Mouse (Mus musculus): ENCODE results near the gene Vmn2r21.
"Not testable (repeated sequence)": the region's sequence is repeated elsewhere in the genome, so short reads cannot be mapped to it uniquely, and the experiment has no call there.

The Vmn2r21 gene

DNA sequence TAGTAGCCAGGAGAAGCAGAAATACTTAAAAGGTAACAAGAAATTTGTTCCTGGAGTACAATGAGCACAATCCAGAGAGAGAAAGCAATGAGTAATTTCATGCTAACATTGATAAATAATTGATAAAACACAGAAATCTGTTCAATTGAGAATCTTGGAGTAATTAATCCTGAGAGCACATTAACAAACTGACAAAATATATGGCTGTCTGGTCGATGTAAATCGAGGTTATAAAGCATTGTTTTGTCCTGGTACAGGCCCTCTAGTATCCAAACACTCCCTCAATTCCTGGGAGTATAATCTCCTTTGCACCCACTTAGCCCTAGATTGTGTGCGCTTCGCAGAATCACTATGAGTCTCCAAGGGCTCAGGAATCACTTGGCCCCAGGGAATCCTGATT lies at the start of gene Vmn2r21:
Gene Vmn2r21, minus strand, starts transcription at position 101 of the 400 bp plus-strand sequence.
- DNase-seq: not testable (repeated sequence)

DNA sequence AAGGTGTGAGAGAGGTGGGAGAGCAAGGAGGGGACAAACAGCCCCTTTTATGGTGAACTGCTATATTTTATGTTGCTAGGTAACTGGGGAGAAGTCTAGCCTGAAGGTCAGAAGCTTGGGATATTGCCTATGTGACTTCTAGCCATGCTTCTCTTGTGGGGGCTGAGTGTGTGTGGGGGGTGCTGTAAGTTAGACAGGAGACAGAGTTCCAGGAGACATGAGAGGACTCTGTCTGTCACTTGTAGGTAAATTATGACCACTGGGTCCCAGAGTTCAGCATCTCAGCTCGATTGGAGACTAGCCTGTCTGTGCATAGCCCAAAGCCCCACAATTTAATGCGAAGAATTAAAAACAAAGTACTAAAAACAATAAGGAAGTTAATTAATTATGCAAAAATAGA lies 41.5 kb upstream of the Vmn2r21 start:
- DNase-seq: not testable (repeated sequence)

DNA sequence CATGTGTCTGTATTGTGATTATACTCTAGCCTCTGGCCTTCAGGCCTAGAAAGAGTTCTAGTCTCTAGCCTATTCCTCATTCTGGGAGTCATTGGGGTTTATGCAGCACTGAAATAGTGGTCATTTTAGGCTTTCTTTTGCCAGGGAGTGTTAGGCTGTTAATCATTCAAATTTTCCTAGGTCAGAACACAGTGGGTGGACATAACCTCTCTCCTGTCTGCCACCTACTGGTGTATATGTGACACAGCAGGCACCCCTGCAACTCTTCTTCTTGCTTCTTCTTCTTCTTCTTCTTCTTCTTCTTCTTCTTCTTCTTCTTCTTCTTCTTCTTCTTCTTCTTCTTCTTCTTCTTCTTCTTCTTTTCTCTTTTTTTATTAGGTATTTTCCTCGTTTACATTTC lies 6.5 kb upstream of the Vmn2r21 start:
- DNase-seq: not testable (repeated sequence)

DNA sequence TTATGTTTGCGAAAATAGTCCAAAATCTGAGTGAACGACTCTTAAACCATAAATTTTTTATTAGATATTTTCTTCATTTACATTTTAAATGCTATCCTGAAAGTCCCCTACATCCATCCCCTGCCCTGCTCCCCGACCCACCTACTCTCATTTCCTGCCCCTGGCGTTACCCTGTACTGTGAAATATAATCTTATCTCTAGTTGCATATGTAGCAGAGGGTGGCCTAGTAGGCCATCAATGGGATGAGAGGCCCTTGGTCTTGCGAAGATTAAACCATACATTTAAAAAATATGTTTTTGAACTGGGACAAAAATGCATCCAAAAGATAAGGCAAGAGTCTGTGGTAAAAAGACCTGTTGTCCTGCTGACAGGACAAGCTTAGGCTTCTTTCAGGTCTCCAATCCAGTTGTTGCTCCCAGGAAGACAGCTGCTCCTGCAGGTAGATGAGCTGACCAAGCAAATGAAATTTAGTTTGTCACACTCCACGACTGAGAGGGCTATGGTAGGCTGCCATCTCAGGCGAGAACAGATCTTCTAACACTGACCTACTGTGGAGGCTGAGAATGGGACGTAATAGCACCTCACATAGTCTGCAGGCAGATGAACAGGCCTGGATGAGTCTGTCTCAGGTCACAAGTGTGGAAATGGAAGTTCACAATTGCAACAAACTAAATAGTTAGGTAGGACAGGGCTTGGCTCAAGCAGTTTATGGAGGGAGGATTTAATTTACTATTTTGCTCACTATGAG lies 10.8 kb downstream of the Vmn2r21 start:
- DNase-seq: not testable (repeated sequence)

DNA sequence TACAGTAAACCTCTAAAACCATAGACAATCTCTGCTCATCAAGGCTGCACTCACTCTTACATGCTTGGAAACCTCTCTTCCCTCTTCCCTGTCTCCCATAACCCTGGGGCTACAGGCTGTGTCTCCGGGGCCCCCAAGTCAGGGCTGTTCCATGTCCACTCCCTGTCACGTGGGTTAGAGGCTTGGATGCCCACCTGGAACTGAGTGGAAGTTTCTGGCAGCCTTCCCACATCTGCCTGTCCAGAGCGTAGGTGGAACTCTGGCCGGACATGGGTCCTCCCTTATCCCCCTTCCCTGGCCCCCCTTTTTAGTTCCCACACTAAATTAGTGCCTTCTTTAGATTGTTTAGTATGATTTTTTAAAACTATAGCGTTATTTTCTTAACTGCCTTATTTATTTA lies 60.2 kb downstream of the Vmn2r21 start:
- not testable (repeated sequence) for DNase-seq

DNA sequence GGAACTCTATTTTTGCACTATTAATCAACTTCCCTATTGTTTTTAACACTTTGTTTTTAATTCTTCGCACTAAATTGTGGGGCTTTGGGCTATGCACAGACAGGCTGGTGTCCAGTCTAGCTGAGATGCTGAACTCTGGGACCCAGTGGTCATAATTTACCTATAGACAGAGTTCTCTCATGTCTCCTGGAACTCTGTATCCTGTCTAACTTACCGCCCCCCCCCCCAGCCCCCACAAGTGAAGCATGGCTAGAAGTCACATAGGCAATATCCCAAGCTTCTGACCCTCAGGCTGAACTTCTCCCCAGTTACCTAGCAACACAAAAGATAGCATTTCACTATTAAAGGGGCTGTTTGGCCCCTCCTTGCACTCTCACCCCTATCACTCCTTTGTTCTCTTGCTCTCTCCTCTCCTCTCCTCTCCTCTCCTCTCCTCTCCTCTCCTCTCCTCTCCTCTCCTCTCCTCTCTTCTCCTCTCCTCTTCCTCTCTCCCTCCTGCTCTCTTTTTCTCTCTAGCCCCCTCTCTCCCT lies 60.7 kb downstream of the Vmn2r21 start:
- not testable (repeated sequence) for DNase-seq

DNA sequence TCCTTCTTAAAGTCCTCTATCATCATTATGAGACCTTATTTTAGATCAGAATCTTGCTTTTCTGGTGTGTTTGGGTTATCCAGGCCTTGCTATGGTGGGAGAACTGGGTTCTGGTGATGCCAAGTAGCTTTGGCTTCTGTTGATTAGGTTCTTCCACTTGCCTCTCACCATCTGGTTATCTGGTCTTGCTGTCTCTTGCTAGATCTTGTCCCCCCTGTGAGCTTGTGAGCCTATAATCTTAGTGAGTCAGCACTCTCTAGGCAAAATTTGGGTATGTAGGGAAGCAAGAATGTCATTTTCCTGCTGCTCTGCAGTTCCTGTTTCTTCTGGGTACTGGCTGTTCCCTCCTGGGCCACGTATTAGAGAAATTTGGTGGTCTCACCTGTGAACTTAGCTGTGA lies 64.6 kb downstream of the Vmn2r21 start:
- not testable (repeated sequence) for DNase-seq
